Mouse (Mus musculus): ENCODE data around the gene Hoxd9. TPM values are rescaled to one million over a fixed set of nuclear protein-coding genes. Genes with fewer than 3 reads are reported as not detected.

Gene Hoxd9
- polyA plus RNA-seq, 1 experiment, result 3.5 TPM

GRCm38 (mm10) chr2:74695383-74695782 is 2.1 kb upstream of the Hoxd9 start:
- H3K4me1 ChIP-seq (ENCODE audit: control insufficient read depth, insufficient read depth, low read length), result no peaks in the 10 kb centered on the region
- no peak overlapping the region for H3K4me3 ChIP-seq (ENCODE audit: insufficient read depth, low read length)

DNA sequence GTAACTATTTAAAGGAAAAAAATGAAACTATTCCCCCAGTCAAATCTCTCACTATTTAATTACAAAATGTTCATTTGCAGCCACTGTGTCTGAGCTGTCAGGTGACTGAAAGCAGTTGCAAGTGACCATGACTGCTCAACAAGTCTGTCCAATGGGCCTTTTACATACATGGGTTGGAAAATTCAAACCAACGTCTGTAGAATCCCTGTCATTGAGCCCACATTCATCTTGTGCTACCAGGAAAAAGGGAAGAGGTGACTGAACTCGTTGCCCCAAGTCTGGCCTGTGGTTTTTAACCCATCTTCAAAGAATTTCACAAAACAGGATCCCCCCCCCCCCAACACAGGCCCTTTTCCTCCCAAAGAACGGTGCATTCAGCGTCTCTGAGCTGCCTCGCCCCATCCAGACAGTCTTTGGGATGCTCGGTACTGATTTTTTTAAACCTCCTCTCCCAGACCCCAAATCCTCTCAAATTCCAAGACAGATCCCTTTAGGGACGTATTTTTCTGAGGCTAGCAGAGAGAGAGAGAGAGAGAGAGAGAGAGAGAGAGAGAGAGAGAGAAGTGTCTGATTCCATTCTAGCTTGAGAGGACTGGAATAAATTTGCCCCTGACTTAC is 1.6 kb upstream of the Hoxd9 start:
- Histone ChIP-seq H3K4me3 (ENCODE audit: insufficient read depth, low read length) (no peak overlapping the region), H3K27ac (ENCODE audit: insufficient read depth, low read length) (no peak overlapping the region), H3K4me1 (ENCODE audit: control insufficient read depth, insufficient read depth, low read length) (no peaks in the 10 kb centered on the region)
- no peak for TF ChIP-seq CTCF (IDR thresholded peaks at IDR 0.05; ENCODE audit: borderline replicate concordance, insufficient read depth, low read length)
- no peak for TF ChIP-seq POLR2A (IDR thresholded peaks at IDR 0.05; ENCODE audit: low read depth, low read length)

More at GRCm38 (mm10) chr2:74695383-74695782, 2.1 kb upstream of the Hoxd9 start:
- TF ChIP-seq CTCF (IDR thresholded peaks at IDR 0.05; ENCODE audit: borderline replicate concordance, insufficient read depth, low read length) (no peak), POLR2A (IDR thresholded peaks at IDR 0.05; ENCODE audit: low read depth, low read length) (no peak)
- no peak overlapping the region for H3K27ac ChIP-seq (ENCODE audit: insufficient read depth, low read length)

DNA sequence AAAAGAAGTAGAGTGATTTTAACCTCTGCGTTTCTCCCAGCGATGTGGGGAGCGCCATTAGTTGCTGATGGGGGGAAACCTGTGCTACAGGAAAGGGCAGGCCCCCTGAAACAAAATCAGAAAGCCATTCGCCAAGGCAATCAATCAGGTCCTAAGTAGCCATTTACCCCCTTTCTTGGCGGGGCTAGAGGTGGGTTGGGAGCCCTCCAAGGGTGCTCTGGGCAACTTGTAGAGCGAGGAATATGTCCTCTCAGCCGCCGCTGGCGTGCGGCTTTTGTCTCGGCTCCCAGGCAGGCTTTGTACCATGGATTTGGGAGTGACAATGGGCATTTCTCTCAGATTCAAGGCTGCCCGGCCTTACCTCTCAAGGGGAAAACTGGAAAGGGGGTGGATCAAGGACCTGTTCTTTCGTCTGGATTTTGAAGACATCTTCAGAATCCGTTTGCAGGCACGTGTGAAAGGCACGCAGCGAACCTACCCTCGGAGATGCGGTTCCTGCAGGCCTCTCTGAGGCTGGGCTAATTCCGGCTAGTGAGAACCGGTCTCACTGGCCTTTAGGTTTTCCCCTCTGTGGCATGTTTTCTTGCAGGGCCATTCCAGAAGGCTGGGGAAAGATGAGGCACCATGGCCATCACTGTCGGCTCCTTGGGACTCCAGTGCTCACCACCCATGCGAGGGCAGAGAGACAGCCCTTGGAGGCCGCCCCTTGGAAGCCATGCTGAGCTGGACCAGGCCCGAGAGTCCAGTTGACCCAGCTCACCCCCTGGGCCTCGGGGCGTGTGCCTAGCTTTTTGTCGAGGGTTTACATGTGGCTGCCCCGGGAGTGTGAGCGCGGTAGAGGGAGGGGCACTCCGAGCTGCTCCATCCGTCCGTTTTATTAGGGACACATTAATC is 838 bp upstream of the Hoxd9 start:
- Histone ChIP-seq H3K27ac (ENCODE audit: insufficient read depth, low read length) (no peak overlapping the region), H3K4me3 (ENCODE audit: insufficient read depth, low read length) (no peak overlapping the region), H3K4me1 (ENCODE audit: control insufficient read depth, insufficient read depth, low read length) (no peaks in the 10 kb centered on the region)
- TF ChIP-seq POLR2A (IDR thresholded peaks at IDR 0.05; ENCODE audit: low read depth, low read length) (no peak), CTCF (IDR thresholded peaks at IDR 0.05; ENCODE audit: borderline replicate concordance, insufficient read depth, low read length) (no peak)

DNA sequence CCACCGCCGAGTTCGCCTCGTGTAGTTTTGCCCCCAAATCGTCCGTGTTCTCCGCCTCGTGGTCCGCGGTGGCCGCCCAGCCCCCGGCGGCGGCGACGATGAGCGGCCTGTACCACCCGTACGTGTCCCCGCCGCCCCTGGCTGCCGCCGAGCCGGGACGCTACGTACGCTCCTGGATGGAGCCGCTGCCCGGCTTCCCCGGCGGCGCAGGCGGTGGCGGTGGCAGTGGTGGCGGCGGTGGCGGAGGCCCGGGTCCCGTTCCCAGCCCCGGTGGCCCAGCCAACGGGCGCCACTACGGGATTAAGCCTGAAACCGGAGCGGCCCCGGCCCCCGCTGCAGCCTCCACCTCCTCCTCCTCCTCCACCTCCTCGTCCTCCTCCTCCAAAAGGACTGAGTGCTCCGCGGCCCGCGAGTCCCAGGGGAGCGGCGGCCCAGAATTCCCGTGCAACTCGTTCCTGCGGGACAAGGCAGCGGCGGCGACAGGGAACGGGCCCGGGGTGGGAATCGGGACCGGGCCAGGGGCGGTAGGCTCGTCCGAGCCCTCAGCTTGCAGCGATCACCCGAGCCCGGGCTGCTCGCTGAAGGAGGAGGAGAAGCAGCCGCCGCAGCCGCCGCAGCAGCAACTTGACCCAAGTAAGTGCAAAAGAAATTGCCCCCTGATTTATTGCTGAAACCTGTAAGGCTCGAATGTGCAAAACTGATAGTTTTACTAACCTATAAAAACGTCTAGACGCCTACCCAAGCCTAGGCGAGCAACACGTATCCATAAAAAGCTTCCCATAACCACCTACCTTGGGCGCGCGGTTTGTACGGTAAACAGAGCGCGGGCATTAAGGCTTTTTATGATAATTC is 900 bp downstream of the Hoxd9 start:
- no peak overlapping the region for H3K27ac ChIP-seq (ENCODE audit: insufficient read depth, low read length)
- TF ChIP-seq CTCF (IDR thresholded peaks at IDR 0.05; ENCODE audit: borderline replicate concordance, insufficient read depth, low read length) (no peak), POLR2A (IDR thresholded peaks at IDR 0.05; ENCODE audit: low read depth, low read length) (no peak)
- H3K4me3 ChIP-seq (ENCODE audit: insufficient read depth, low read length), result peak overlapping the region; percentile 32
- no peaks in the 10 kb centered on the region for H3K4me1 ChIP-seq (ENCODE audit: control insufficient read depth, insufficient read depth, low read length)

DNA sequence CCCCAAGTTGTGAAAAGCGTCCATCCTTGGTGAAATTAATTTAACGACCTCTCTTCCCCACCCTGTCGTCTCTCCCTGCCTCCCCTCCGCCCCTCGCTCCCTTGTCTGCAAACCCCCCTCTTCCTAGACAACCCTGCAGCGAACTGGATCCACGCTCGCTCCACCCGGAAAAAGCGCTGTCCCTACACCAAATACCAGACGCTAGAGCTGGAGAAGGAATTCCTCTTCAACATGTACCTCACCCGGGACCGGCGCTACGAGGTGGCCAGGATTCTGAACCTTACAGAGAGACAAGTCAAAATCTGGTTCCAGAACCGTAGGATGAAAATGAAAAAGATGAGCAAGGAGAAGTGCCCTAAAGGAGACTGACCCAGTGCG is 1.5 kb downstream of the Hoxd9 start:
- Histone ChIP-seq H3K4me1 (ENCODE audit: control insufficient read depth, insufficient read depth, low read length) (no peaks in the 10 kb centered on the region), H3K27ac (ENCODE audit: insufficient read depth, low read length) (no peak overlapping the region), H3K4me3 (ENCODE audit: insufficient read depth, low read length) (peak overlapping the region; percentile 32; the same call in 1 of the 2 replicates)

GRCm38 (mm10) chr2:74699664-74700545 is 2.4 kb downstream of the Hoxd9 start:
- no peaks in the 10 kb centered on the region for H3K4me1 ChIP-seq (ENCODE audit: control insufficient read depth, insufficient read depth, low read length)
- TF ChIP-seq CTCF (IDR thresholded peaks at IDR 0.05; ENCODE audit: borderline replicate concordance, insufficient read depth, low read length) (no peak), POLR2A (IDR thresholded peaks at IDR 0.05; ENCODE audit: low read depth, low read length) (no peak)
- no peak overlapping the region for H3K4me3 ChIP-seq (ENCODE audit: insufficient read depth, low read length)
- H3K27ac ChIP-seq (ENCODE audit: insufficient read depth, low read length), result no peak overlapping the region

More for the DNA sequence above, 1.5 kb downstream of the Hoxd9 start:
- TF ChIP-seq CTCF (IDR thresholded peaks at IDR 0.05; ENCODE audit: borderline replicate concordance, insufficient read depth, low read length) (no peak), POLR2A (IDR thresholded peaks at IDR 0.05; ENCODE audit: low read depth, low read length) (no peak)

- no peaks in the 10 kb centered on the region for H3K4me1 ChIP-seq (ENCODE audit: control insufficient read depth, insufficient read depth, low read length)
- no peak for TF ChIP-seq CTCF (IDR thresholded peaks at IDR 0.05; ENCODE audit: borderline replicate concordance, insufficient read depth, low read length)
- H3K27ac ChIP-seq (ENCODE audit: insufficient read depth, low read length), result no peak overlapping the region
- no peak overlapping the region for H3K4me3 ChIP-seq (ENCODE audit: insufficient read depth, low read length)
Observed at GRCm38 (mm10) chr2:74700546-74701112, 3.1 kb downstream of the Hoxd9 start.

DNA sequence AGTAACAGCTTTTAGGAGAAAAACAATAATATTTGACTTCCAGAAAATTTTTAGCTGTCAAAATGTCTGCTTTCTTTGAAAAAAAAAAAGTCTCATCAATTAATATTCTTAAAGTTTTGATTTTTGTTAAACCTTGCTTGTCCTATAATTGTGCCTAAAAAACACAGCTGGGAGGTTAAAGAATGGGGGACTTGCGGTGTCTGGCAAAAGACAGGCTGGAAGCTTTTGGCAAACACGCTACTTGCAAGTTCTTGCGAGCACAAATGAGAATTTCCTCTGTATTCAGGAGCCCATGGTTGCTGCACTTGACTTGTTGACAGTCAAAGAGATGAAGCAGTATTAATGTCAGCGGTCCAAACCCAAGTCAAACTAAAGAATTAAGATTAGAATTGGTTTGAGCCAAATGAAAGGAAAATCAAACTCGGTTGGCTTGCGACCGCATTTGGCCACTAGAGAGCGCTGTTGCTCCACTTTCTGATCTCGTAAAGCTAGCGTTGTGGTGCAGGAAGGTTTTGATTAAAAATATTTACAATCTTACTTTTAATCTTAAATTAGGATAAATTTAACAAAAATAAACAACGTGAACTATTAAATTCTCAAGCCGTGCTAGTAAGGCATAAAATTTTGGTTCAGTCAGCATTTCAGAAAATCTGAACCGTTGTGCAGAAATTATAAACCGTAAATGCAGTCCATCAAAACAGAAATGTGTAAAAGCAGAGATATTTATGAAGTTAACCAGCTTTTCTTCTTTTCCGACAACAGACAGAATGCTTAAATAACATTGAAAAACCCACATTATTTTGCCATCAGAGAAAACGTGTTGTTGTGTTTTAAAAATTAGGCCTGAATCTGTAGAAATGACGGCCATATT is 4.7 kb downstream of the Hoxd9 start:
- Histone ChIP-seq H3K4me1 (ENCODE audit: control insufficient read depth, insufficient read depth, low read length) (no peaks in the 10 kb centered on the region), H3K4me3 (ENCODE audit: insufficient read depth, low read length) (no peak overlapping the region), H3K27ac (ENCODE audit: insufficient read depth, low read length) (no peak overlapping the region)
- TF ChIP-seq CTCF (IDR thresholded peaks at IDR 0.05; ENCODE audit: borderline replicate concordance, insufficient read depth, low read length) (peak; percentile 77), POLR2A (IDR thresholded peaks at IDR 0.05; ENCODE audit: low read depth, low read length) (no peak)

Measured in embryonic fibroblast, embryonic 13.5 days (primary cell).